Mouse (Mus musculus) ES-E14 (cell line): ENCODE results near the gene Cyp2b23.

Experiments
- CHD2 ChIP-seq: IDR thresholded peaks from 2 replicates; pipeline ENCODE4 v1.6.1; 2014; ENCODE audit warnings: mild to moderate bottlenecking, low read depth, low read length, inconsistent platforms
- HCFC1 ChIP-seq: IDR thresholded peaks from 2 replicates; pipeline ENCODE4 v1.6.1; 2012; ENCODE audit warnings: low read length, inconsistent platforms, borderline replicate concordance; ENCODE audit not compliant: insufficient read depth
- MAFK ChIP-seq: IDR thresholded peaks from 2 replicates; pipeline ENCODE4 v1.6.1; 2014; ENCODE audit warnings: mild to moderate bottlenecking, low read depth, low read length, inconsistent platforms; ENCODE audit not compliant: insufficient read depth

- TF ChIP-seq CHD2, result no peak
- TF ChIP-seq HCFC1, result no peak
- TF ChIP-seq MAFK, result no peak
Measured at GRCm38 (mm10) chr7:26700151-26700550, 13.9 kb upstream of the Cyp2b23 start.
